Mouse (Mus musculus): Measurements from ENCODE around the gene Olfm1. TPM values are rescaled to one million over a fixed set of nuclear protein-coding genes. Genes with fewer than 3 reads are reported as not detected.
A peak's percentile ranks its signal among the peaks of the same experiment; 100 is the strongest.

Gene Olfm1
- 1 to 10 TPM; 3.5 to 8.5 (median 5.3) TPM for total RNA-seq (2022)

DNA sequence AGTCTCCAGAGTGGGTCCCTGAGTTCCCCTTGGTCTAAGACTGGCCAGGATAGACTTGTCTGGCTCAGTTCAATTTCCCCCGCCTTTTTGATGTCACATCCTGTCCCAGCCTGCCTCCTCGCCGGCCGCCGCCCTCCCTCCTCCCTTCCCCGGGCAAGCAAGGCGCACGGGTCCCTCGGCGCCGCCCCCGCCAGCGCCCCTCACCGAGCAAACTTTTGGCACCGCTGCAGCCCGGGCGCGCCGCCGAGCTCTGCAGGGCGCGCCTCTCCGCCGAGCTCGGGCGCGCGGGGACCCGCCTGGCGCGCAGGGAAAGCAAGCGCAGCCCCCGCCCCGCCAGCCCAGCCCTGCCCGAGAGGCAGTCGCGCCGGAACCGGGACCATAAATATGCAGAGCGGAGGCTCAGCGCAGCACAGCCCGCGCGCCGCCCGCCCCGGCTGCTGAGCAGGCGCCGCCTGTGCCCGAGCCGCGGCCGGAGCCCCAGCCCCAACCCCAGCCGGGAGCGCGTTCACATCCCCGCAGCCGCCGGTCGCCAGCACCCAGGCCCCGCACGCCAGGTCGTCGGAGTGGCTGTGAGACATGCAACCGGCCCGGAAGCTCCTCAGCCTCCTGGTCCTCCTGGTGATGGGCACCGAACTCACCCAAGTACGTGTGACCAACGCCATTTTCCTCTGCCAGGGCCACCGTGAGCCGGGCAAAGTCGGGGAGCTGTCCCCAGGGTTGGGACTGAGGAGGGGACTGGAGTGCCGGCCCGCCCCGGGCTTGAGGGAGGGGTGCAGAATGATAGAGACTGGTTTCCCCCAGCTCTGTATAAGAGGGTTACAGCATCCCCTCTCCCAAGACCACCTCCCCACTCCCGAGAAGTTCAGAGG is at the start of gene Olfm1:
TSS of gene Olfm1 (plus strand) at position 172 of the 869 bp plus-strand sequence.
- DNase-seq (ENCODE audit: low spot score in 2 of 2) = peak; percentile 40 to 55

DNA sequence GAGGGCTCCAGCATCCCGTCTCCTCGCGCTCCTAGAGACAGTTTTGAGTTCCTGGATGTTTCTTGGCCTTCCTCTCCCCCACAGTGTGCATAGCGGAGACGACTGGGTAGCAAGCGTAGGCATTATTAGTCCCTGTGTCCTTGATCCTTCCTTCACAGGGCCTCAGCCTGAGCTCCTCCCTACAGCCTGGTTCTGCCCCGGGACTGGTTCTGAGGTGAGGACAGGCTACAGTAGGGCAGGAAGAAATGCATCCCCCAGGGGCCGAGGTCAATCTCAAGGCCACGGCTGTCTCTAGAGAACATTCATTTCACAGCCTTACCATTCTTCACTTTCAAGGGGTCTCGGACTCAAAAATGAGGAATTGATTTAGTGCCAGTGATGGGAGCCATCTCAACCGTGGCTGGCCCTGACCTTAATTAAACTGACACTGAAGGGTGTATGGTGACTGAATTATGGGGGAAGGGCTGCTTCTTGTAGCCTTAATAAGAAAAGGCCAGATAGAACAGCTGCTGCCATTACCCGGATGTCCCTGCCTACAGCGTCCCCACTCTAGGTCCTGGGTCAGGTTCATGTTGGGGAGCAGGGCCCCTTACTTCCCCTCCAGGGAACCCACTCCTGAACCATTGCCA is 49.3 kb upstream of the Olfm1 start:
- DNase-seq (ENCODE audit: low spot score in 2 of 2) = no peak

DNA sequence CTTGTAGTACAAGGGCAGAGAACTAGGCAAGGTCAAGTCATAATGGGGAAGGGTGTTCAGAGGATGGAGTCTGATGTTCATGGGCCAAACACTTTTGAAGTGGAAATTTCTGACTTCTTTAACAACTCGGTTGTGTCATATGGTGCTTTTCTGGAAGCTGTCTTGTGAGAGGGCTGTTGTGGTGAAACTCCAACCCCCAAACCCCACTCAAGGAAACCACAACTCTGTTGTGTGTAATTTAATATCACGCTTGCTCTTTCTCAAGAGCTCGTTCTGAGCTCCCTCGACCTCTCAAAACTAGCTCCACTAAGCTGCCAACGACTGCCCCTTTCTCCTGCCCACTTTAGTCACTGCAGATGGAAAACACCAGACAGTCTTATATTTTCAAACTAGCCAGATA is 47.1 kb upstream of the Olfm1 start:
- no peak for DNase-seq (ENCODE audit: low spot score in 2 of 2)

DNA sequence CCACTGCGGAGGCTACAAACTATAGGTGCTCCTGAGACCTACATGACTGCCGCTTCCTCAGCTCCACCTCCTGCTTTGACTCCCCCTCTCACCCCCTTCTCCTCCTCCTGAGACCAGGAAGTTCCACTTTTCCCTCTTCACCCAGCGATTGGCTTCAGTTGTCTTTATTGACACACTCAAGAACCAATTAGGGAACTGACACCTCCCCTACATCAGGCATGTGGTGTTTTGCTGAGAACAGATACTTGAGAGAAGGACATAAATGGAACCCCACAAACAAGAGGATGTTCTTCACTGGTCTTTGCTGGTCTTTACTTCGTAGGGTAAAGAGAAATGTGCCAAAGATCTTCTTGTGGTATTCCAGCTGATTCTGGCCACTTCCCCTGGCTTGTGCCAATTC is 46.6 kb upstream of the Olfm1 start:
- DNase-seq (ENCODE audit: low spot score in 2 of 2) = no peak

DNA sequence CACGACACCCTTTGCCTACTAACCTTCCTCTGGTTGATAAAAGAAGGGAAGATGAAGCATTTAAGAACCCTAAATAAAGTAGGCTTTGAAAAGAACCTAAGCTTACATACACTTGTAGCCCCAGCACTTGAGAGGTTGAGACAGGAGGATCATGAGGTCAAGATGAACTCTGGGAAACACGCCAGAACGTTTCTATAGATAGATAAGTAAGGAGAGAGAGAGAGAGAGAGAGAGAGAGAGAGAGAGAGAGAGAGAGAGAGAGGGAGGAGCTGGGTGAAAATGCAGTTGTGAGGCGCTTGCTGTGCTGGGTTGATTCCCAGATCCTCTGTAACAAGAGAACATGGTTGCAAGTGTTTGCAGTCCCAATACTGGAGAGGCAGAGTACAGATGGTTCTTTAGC is 46.1 kb upstream of the Olfm1 start:
- no peak for DNase-seq (ENCODE audit: low spot score in 2 of 2)

DNA sequence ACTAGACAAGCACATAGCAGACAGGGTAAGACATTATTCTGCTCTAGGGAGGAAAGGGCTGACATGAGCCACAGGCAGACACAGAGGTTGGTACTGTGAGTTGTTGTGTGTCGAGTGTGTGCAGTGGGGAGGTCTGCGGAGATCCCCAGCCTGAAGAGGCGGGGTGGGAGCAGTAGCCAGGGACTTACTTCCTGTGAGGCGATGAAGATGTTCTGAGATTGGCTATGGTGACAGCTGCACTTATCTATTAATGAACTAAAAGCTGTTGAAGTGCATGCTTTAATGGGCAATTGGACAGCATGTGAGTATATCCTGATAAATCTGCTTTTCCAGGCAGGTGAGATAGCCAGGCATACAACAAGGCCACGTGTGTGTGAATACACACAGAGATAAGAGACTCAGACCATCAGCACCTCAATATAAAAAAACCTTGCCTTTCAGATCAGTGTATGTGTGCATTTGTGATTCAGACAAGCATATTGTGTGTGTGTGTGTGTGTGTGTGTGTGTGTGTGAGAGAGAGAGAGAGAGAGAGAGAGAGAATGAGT is 45.5 kb upstream of the Olfm1 start:
- no peak for DNase-seq (ENCODE audit: low spot score in 2 of 2)

DNA sequence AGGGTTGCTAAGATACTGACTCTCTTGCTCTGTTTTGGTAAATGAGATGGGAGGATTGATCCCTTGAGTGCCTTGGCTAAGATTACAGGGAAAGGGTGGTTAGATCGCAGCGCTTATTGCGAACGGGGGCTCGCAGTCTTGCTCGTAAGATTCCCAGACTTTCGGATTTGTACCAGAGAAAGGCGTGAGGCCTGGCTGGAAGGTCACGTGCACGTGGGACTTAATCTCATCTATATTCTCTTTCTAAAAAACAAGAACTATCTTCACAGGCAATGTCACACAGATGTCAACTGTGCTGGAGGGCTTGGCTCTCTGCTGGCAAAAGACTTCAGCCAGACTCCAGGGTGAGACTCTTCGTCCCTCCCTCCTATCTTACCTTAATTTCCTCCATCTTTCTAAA is 43.1 kb upstream of the Olfm1 start:
- DNase-seq (ENCODE audit: low spot score in 2 of 2) = no peak

DNA sequence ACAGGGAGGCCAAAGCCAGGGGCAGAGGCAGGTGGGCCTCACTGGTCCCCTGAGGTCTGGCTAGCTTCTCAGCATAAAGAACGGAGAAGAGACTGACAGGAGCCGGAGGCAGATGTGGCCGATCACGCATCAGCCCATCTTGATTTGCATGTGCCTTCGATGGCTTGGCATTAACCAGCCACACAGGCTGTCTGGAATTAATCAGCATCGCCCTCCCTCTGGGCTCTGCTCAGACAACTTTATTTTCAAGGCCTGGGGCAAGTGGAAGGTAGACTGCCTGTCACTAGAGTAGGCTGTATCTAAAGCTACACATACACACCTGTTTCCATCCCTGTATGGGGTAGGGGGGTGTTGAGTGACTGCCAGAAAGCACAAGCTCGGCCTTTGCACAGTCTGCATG is 32.2 kb upstream of the Olfm1 start:
- DNase-seq (ENCODE audit: low spot score in 2 of 2) = no peak

DNA sequence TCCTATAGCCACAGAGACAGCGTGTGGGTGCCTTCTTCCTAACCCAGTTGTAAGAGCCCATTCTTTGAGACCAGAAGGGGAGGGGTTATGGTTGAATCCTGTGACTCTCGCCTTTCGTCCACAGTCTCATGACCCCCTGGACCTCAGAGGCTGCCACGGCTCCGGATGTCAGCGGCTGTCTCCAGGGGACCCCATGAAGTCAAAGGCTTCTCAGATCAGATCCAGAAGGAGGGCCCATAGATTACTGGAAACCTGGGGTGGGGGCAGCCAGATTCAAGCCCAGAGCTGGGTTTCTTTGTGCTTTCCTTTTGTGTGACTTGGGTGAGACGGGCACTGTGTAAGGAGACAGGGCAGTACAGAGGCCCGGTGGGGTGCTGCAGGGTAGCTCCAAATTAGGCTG is 27.2 kb upstream of the Olfm1 start:
- no peak for DNase-seq (ENCODE audit: low spot score in 2 of 2)

DNA sequence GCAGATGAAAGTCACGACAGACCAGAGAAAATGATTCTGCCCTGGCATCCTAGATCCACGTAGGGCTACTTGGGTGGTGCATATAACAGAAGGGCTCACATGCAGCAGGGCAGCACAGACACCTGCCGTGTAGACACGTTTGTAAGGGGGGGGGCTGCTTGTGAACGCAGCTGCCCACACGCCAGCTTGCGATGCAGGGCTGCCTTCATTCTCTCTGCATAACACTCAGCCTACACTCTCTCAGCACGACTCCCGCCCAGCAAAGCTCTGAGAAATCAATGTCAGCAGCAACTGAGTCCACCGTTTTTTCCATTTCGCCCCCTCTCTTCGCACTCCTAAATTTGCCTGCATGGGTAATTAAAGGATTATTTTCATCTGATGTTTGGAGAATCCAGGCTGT is 23.5 kb upstream of the Olfm1 start:
- no peak for DNase-seq (ENCODE audit: low spot score in 2 of 2)

DNA sequence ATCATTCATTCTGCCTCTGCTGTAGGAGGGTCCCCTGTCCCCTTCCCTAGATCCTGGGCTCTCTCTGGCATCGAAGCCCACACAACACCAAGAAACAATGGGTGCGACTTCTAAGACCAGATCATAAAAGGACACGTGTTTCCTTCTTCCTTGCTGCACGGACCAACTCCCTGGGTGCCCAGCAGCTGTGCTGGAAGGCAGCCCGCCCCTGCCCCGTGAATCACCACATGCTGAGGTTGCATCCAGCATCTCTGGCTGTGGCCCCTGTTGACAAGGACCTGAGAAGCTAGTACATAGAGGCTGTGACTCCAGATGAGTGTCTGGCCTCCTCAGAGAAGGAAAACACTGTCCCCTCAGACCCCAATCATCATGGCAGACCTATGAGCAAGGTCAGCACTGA is 20.8 kb upstream of the Olfm1 start:
- no peak for DNase-seq (ENCODE audit: low spot score in 2 of 2)

DNA sequence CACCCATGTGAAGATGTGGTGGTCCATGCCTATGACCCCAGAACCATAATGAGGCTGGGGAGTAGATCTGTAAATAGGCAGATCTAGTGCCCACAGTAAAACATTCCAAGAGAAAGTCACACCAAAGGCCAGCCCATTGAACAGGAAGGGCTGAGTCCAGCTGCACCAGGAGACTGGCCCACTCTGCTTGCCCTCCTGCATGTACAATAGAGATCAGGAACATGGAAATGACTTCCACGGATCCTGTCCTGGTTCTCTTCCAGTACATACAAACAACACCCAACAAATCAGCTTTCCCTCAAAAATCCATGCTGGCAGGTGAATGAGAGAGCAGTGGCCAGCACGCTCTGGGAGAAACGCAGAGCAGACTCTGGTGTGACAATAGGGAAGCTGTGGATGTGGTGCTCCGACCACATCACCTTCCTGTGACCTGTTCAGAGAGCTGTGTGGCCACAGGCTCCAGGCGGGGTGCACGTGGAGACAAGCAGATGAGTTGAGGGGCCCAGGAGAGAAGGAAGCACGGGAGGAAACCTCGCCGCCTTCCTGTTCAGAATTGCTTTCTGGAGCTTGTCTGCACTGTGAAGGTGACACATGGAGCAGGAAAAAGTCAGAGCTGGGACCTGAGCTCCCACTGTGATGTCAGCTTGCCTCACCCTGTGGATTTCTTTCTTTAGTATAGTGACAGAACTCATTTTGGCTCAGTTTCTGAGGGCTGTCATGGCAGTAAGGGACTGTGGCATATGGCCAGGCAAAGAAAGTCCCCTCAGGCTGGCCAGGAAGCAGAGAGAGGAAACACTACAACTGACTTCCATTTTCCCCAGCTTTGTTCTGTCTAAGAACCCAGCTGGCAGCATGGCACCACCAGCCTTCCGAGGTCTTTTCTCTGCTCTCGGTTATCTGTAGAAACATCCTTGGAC is 19.3 kb upstream of the Olfm1 start:
- DNase-seq (ENCODE audit: low spot score in 2 of 2) = no peak

DNA sequence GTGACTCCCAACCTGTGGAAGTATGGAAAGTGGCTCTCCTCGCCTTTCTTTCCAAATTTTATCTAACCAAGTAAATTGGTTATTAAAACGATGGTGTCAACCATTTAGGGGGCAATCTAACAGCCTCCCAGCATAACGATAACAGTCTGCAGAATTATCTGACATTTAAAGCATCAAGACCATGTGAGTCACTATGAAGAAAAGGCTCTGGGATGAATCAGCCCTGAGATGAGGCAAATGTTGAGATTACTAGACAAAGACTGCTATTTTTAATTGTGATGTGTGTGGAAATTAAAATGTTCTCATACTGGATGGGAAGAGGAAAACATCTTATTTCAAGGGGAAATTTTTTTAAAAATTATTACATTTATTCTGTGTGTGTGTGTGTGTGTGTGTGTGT is 18.4 kb upstream of the Olfm1 start:
- no peak for DNase-seq (ENCODE audit: low spot score in 2 of 2)

DNA sequence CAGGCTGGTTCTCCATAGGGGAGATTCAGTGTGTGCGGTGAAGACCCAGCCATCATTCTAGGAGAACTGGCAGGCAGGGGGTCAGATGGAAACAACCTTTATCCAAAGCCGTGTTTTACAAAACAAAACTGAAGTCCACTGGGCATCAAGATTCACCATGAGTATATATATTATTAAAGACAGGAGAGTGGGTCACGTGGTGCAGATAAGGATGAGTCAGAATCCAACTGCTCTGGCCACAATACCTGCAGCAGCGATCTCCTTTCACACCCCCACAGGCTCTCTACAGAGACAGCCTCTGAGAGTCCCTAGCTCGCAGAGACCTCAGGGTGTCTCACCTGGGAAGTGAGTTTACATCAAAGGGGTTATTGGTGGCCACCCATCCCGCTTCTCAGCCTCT is 14.2 kb upstream of the Olfm1 start:
- no peak for DNase-seq (ENCODE audit: low spot score in 2 of 2)

DNA sequence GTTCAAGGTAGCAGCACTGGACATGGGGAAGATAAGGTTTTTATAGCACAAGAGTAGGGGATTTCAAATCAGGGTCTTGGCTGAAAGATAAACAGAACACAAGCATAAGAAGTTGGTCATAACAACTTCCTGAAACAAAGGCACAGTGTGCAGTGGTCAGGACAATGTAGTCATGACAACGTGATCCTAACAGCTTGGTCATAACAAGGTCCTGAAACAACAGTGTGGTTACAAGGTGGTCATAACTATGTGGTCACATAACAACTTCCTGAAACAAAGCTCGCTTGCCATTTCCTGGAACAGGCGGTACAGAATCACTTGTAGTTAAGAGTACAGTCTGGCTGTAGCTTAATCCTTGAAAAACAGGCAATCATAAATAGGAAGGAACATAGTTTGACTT is 12.7 kb upstream of the Olfm1 start:
- no peak for DNase-seq (ENCODE audit: low spot score in 2 of 2)

DNA sequence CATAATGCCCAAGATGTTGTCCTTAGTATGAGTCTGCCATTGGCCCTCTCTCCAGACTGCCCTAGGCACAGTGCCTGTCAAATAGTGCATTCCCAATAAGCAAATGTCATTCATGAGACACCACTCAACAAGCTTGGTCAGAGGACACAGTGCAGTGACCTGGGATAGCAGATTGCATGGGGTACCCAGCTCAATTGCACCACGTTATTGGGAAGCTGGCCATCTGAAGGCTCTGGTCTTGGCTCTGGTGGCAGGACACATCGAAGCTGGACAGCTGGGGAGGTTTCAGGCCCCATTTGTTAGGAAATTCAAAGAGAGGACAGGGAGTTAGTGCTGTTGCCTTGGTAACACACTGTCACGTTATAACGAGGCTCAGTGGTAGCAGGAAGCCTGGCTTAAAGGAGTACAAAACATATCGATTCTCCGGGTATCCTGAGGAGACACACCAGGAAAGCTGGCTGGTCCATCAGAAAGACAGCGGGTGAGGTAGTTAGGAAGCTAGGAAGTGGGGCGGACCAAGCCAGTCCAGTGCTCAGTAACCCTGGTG is 4.3 kb upstream of the Olfm1 start:
- DNase-seq (ENCODE audit: low spot score in 2 of 2) = no peak

DNA sequence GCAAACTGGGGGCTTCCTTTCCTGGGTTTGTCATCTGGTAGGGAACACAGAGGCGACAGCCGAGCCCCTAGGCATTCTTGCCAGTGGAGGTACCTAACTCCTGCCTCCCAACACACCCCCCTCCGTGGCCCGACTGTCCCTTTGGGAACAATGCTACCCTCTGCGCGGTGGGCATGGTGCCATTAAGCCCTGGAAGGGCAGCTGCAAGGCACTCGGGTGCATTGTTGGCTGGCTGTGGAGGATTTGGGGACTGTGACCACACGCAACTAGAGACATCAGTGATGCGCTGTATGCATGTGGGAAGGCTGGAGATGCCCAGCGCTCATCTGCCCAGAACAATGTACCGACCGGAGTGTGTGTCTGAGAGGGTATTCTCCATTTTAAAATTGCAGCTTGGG is 897 bp downstream of the Olfm1 start:
- DNase-seq (ENCODE audit: low spot score in 2 of 2) = no peak

DNA sequence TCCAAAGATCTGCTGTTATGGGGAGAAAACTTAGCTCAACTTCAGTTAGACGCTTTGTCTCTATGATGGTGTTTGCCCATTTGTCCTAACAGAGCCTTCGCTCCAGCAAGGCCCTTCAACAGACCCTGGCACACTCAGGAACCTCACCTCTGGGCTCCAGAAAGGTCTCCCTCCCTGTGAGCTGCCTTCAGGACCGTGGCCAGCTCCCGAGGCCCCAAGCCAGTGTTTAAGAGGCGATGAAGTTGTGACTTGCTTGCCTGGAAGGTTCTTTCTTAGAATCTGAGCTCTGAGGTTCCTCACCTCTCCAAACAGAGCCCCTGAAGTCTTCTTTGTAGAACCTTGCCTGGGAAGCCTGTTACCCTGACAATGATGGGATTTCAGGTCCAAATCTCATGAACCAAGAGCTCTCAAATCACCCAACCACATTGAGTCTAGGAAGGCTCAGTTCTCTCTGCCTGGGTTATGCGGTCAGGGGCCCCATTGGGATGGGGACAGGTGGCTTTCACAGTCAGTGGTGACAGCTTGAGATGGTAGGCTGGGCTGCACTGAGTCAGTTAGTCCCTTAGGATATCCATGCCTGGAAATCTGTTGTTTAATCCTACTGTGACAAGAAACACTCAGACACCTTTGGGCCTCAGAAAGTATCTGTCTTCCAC is 2.3 kb downstream of the Olfm1 start:
- DNase-seq (ENCODE audit: low spot score in 2 of 2) = no peak

DNA sequence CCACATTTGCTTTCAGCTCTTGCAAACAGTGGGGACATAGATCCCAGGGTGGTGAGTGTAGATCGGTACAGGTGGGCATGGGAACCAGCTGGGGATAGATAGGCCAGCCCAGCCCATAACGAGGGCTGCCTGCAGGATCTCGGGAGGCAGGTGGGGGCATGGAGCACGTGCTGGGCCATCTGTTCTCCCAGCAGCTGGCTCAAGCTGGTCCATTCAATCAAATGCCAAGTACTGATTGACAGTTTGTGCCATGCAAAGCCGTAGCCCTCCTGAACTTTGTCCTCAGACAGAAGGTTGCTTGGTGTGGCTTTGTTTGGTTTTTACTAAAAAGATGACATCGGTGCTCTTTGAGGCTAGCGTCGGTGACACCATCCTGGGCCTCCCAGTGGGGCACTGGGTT is 2.9 kb downstream of the Olfm1 start:
- DNase-seq (ENCODE audit: low spot score in 2 of 2) = no peak

DNA sequence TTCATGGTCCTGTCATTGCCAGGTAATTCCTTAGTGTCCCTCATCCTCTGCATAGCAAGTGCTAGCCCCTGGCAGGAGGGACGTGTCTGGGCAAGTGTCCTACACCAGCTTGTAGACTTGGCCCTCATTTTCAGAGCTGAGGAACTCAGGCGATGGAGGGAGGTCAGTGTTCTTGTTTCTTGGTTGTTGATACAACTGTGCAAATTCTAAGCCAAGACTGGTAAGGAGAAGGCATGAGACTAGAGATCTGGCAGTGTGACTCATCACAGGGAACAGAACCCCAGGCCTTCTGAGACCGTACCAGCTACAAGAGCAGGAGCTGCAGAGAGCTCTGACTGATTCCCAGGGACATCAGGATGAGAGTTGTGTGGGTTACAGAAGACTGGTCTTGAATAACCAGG is 8.6 kb downstream of the Olfm1 start:
- no peak for DNase-seq (ENCODE audit: low spot score in 2 of 2)

DNA sequence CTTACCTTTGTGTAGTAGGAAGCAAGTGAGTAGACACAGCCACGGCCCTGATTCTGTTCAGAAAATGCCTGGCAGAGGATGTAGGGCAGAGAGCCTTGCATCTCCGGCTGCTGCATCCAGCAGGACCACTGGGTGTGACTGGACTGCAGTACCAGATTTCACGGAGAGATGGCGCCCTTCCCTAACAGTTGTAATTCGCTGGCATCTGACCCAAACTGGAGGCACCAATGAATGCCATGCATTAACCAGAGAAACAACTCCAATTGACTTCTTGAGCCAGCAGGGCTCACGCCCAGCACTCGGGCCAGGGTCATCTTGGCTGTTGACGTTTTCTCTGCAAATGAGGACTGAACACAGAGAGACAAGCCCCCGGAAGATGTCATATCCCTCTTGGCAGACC is 11.4 kb downstream of the Olfm1 start:
- DNase-seq (ENCODE audit: low spot score in 2 of 2) = peak; percentile 82
